Mouse (Mus musculus) embryonic facial prominence, embryonic 11.5 days (tissue): ENCODE results near the gene Macrod1. TPM values are rescaled to one million over a fixed set of nuclear protein-coding genes. Genes with fewer than 3 reads are reported as not detected.

ENCODE experiments used
- ATAC-seq: fragments of 200-750 bp; cut with Nextera tagmentation; replicated peaks from 2 replicates; pipeline ENCODE4 v1.8.0; 2017; ENCODE audit warnings: low read depth; ENCODE audit not compliant: insufficient number of reproducible peaks, low FRiP score, low TSS enrichment
- DNase-seq: peaks from one replicate; pipeline ENCODE4 v3.0.0-alpha.2; 2015; ENCODE audit warnings: low spot score
- H3K27ac ChIP-seq: fragments of 300-500 bp; sonication (generic); replicated peaks from 2 replicates; pipeline ENCODE4 v1.5.1; 2014; ENCODE audit warnings: mild to moderate bottlenecking, low read depth, low read length, control low read depth
- H3K27me3 ChIP-seq: fragments of 300-500 bp; sonication (generic); 2 replicates; pipeline ENCODE4 v1.6.1; 2014; ENCODE audit warnings: mild to moderate bottlenecking, low read length, moderate library complexity, mixed read lengths; ENCODE audit not compliant: control insufficient read depth, insufficient read depth
- H3K36me3 ChIP-seq: fragments of 300-500 bp; sonication (generic); replicated peaks from 2 replicates; pipeline ENCODE4 v1.6.1; 2014; ENCODE audit warnings: low read depth, mild to moderate bottlenecking, low read length, moderate library complexity, mixed read lengths; ENCODE audit not compliant: control insufficient read depth, insufficient read depth
- H3K4me1 ChIP-seq: fragments of 300-500 bp; sonication (generic); 2 replicates; pipeline ENCODE4 v1.6.1; 2014; ENCODE audit warnings: low read length, mixed read lengths; ENCODE audit not compliant: control insufficient read depth, insufficient read depth
- H3K4me2 ChIP-seq: fragments of 300-500 bp; sonication (generic); 2 replicates; pipeline ENCODE4 v1.6.1; 2014; ENCODE audit warnings: low read depth, mild to moderate bottlenecking, control low read depth, low read length, moderate library complexity
- H3K4me3 ChIP-seq: fragments of 300-500 bp; sonication (generic); 2 replicates; pipeline ENCODE4 v1.5.1; 2014; ENCODE audit warnings: low read depth, low read length, control low read depth
- H3K9ac ChIP-seq: fragments of 300-500 bp; sonication (generic); replicated peaks from 2 replicates; pipeline ENCODE4 v1.6.1; 2014; ENCODE audit warnings: mild to moderate bottlenecking, control low read depth, low read length
- H3K9me3 ChIP-seq: fragments of 300-500 bp; sonication (generic); replicated peaks from 2 replicates; pipeline ENCODE4 v1.6.1; 2016; ENCODE audit warnings: mild to moderate bottlenecking, low read length, inconsistent platforms, mixed read lengths; ENCODE audit not compliant: control insufficient read depth
- whole genome bisulfite sequencing: fragments of 180-500 bp; shearing (Covaris S2); extraction: QIAGEN DNeasy Blood & Tissue Kit; methylation state at CpG from one replicate; pipeline ENCODE4 v1.1.7; 2014; 5-methylcytosine and 5-hydroxymethylcytosine counted together
- polyA plus RNA-seq: library from polyadenylated mRNA; unstranded; fragments of >200 nt; fragmentation: Nextera tagmentation; extraction: Ambion mirVana; gene quantifications from 2 replicates; pipeline ENCODE4 v1.2.1, GENCODE M21; 2014

Gene Macrod1
- polyA plus RNA-seq, 1 experiment from 2014 or later, result 6.9 TPM

DNA sequence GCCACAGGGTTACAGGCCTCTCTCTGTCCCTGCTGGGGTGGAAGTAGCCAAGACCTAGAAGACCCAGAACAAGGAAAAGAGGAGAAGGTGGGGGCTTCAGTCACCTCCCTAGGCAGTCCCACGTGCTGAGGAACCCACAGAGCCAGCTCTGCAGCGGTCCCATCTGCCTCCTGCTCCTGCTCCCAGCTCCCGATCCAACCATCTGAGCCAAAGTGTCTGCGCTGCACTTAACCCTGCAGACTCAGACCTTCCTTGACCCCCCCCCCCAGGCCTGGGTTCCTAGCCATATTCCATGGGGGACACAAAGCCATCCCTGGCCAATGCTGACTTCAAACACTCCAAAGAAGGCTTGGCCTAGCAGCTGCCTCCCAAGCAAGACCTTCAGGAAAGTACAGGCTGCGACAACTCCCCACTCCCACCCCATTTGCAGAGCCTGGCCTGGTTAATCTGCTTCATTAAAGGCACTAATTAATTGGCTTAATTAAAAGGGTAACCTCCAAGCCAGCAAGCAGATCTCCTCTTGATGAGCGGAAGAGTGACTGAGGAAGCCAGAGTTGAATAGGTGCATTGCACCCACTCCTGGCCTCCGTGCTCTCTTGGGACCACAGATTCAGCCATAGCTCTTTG lies 94.8 kb downstream of the Macrod1 start:
- 72% methylated on average over 7 of the region's 7 CpGs for WGBS
- H3K36me3 ChIP-seq, result no peaks in the 10 kb centered on the region; the same call in 1 of the 2 replicates
- no peak overlapping the region for H3K4me3 ChIP-seq
- DNase-seq (no peak), ATAC-seq (no peak)
- no peak overlapping the region for H3K27ac ChIP-seq
- no peak overlapping the region for H3K4me2 ChIP-seq
- H3K4me1 ChIP-seq, result no peaks in the 10 kb centered on the region; the same call in 1 of the 2 replicates
- no peaks in the 10 kb centered on the region for H3K27me3 ChIP-seq
- H3K9ac ChIP-seq, result no peak overlapping the region
- H3K9me3 ChIP-seq, result no peaks in the 10 kb centered on the region

DNA sequence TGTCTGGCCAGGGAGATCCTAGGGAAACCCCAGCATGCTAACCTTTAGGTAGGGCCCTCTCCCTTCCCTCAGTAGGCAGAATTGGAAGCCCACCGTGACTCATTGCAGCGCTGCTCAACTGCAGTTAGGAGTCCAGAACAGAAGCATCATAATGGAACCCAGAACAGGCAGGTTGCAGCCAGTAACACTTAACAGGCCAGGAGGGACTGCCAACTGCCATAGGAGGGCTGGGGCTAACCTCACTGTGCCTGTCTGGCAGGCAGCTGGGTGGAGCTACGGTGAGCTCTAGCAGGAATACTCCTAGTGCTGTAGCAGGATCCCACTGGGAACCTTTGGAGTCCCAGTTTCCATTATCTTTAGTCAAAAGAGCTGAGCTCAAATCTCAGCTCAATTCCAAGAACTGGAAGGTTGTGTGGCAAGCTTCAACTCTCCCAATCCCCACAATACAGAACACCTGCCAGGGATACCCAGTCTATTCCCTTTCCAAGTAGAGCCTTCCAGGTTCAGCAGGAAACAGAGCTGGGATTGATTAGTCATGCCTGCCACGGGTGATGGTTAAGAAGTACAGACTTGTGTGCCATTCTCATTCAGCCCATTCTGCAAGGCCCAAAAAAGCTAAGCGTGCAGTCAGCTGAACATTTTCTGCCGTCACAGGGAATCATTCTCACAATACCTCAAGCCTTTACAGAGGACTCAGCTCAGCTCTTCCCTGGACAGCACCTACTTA lies 95.5 kb downstream of the Macrod1 start:
- Histone ChIP-seq H3K9ac (no peak overlapping the region), H3K36me3 (no peaks in the 10 kb centered on the region; the same call in 1 of the 2 replicates), H3K9me3 (no peaks in the 10 kb centered on the region), H3K4me2 (no peak overlapping the region), H3K4me3 (no peak overlapping the region), H3K27ac (no peak overlapping the region), H3K27me3 (no peaks in the 10 kb centered on the region), H3K4me1 (peaks cover 2% of the 10 kb centered on the region)
- ATAC-seq (no peak), DNase-seq (no peak)
- WGBS, result 77% methylated on average over 6 of the region's 6 CpGs

DNA sequence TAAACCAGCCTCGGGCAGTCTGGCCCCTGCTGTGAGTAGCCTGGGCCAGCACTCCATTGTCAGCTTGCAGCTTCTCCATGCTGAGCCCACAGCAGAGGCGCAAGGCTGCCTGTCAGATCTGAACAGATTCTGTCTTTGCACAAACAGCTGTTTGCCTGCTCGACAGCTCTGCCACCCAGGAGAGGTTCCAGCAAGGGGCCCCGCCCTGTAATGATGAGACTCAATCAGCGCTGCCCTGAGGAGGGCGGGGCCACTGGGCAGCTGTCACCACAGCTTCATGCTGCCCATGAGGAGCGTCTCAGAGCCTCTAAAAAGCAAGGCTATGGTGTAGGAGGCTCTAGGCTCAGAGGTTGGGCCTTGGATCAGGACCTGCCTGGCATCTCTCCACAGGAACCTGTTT lies 96.6 kb downstream of the Macrod1 start:
- Histone ChIP-seq H3K27me3 (0 out of 2 replicates have a peak, but pooled peaks cover 2% of the 10 kb centered on the region), H3K9me3 (no peaks in the 10 kb centered on the region), H3K9ac (0 out of 2 replicates have a peak overlapping the region, but pooled peaks have one; percentile 3), H3K27ac (no peak overlapping the region), H3K4me1 (peaks cover 3% of the 10 kb centered on the region), H3K36me3 (no peaks in the 10 kb centered on the region; the same call in 1 of the 2 replicates), H3K4me3 (no peak overlapping the region), H3K4me2 (no peak overlapping the region)
- 36% methylated on average over 7 of the region's 7 CpGs for WGBS
- 0 out of 2 replicates have a peak, but pooled peaks have one; percentile 6 for ATAC-seq
- DNase-seq, result no peak

DNA sequence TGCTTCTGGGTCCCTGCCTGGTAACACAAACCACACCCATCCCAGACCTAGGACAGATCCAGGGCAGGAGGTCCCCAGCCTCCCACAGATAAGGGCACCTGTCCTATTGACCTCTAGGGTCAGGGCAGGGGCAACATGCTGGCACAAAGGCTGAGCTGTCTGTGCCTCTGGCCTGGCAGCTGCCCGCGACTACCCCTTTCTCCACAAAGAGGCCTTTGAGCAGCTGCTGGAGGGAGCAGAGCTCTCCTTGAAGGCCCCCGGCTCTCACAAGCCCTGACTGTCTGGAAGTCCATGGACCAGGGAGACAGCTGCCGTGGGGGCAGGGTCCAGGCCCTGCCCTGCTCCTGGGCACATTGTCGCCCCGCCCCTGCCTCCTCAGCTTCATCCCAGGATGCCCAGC lies 98.6 kb downstream of the Macrod1 start:
- no peak overlapping the region for H3K4me3 ChIP-seq
- 38% methylated on average over 6 of the region's 6 CpGs for WGBS
- 0 out of 2 replicates have a peak, but pooled peaks cover 2% of the 10 kb centered on the region for H3K27me3 ChIP-seq
- DNase-seq (no peak), ATAC-seq (no peak)
- peaks cover 3% of the 10 kb centered on the region for H3K4me1 ChIP-seq
- no peak overlapping the region for H3K27ac ChIP-seq
- H3K9me3 ChIP-seq, result no peaks in the 10 kb centered on the region
- no peak overlapping the region for H3K4me2 ChIP-seq
- no peaks in the 10 kb centered on the region for H3K36me3 ChIP-seq
- H3K9ac ChIP-seq, result no peak overlapping the region

DNA sequence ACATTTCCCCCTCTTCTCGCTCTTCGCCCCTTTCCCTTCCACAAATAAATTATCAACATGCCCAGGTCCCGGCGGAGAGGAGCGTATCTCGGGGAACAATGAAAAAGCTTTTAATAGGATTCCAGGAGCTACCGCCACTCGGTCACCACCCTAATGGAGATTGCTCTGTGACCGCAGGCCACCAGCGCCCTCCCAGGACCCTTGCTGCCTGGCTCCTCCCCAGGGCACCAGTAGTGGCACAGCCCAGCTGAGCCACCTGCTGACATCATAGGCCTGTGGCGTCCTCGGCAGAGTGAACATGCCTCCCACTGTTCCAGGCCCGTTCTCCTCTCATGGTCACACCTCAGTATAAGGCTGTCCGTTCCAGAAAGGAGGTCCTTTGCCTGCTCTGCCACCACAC lies 101.1 kb downstream of the Macrod1 start:
- no peak overlapping the region for H3K4me2 ChIP-seq
- DNase-seq (no peak), ATAC-seq (no peak)
- H3K36me3 ChIP-seq, result no peaks in the 10 kb centered on the region
- WGBS, result 45% methylated on average over 14 of the region's 14 CpGs
- H3K27ac ChIP-seq, result no peak overlapping the region
- peaks cover 2% of the 10 kb centered on the region; the same call in 1 of the 2 replicates for H3K27me3 ChIP-seq
- H3K9ac ChIP-seq, result peak overlapping the region; percentile 32; the same call in 1 of the 2 replicates
- H3K9me3 ChIP-seq, result no peaks in the 10 kb centered on the region
- peaks cover 6% of the 10 kb centered on the region for H3K4me1 ChIP-seq
- no peak overlapping the region for H3K4me3 ChIP-seq

DNA sequence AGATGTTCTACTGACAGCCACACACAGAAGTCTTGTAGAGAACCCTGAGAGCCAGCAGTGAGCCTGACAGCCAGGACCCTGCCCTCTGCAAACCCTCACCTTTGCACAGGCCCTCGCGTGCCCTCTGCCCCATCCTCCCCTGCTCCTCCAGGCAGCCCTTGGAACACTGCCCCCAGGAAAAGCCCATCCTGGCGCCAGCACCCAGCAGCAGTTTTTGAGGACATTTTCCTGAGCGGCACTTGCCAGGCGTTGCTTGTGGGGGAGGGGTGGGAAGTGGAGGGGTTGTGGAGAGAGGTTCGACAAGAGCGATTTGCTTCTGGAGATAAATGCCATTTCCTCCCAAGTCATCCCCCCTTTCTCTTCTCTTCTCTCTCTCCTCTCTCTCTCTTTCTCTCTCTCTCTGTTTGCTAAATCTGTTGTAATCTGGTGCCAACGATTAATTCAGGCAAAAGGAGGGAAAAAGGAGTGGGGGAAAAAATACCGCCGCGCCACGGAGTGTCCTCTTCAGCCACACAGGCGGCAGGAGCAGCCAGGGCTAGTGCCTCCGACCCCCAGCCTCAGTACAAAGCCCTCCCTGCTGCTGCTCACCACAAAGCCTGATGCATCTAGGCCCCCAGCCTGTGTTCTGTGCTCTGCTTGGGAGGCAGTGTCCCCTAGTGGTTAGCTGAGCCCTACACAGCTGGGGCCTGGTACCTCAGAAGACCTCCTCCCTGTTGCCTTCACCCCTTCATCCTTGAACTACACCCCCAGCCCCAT lies 103.7 kb downstream of the Macrod1 start:
- Histone ChIP-seq H3K4me2 (no peak overlapping the region), H3K9ac (peak overlapping the region; percentile 1; the same call in 1 of the 2 replicates), H3K4me3 (no peak overlapping the region), H3K4me1 (peaks cover 10% of the 10 kb centered on the region), H3K27ac (no peak overlapping the region), H3K9me3 (no peaks in the 10 kb centered on the region), H3K27me3 (peaks cover 24% of the 10 kb centered on the region), H3K36me3 (no peaks in the 10 kb centered on the region)
- 4% methylated on average over 14 of the region's 14 CpGs for WGBS
- ATAC-seq, result peak; percentile 51; the same call in 1 of the 2 replicates
- peak; percentile 72 for DNase-seq

DNA sequence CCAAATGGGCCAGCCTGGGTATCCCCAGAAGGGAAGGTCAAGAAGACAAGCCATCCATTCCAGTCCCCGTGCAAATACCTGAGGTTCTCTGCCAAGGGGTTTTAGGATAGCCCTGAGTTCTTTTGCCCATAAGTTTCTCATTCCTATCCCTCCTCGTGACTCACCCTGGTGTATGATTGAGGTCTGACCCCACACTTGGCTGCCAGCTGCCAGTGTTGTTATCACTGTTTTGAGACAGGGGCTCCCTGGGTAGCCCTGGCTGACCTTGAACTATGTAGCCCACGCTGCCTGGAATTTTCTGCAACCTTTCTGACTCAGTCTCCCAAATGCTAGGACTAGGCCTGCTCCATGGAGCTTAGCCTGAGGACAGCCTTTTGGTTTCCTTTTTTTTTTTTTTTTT lies 104.5 kb downstream of the Macrod1 start:
- no peak overlapping the region for H3K4me3 ChIP-seq
- ATAC-seq (no peak), DNase-seq (no peak)
- no peak overlapping the region for H3K27ac ChIP-seq
- 65% methylated on average over 3 of the region's 3 CpGs for WGBS
- H3K4me2 ChIP-seq, result no peak overlapping the region
- no peak overlapping the region for H3K9ac ChIP-seq
- H3K36me3 ChIP-seq, result no peaks in the 10 kb centered on the region
- no peaks in the 10 kb centered on the region for H3K9me3 ChIP-seq
- peaks cover 29% of the 10 kb centered on the region for H3K27me3 ChIP-seq
- peaks cover 10% of the 10 kb centered on the region for H3K4me1 ChIP-seq
